Mouse (Mus musculus) CD4-positive, CD25-positive, alpha-beta regulatory T cell, adult 2 months (primary cell): ENCODE measurements around the gene Zpbp2.

Experiments
- DNase-seq: peaks from one replicate; pipeline ENCODE4 v3.0.0-alpha.2; 2012; ENCODE audit warnings: low read depth, low spot score

Zpbp2 gene

DNA sequence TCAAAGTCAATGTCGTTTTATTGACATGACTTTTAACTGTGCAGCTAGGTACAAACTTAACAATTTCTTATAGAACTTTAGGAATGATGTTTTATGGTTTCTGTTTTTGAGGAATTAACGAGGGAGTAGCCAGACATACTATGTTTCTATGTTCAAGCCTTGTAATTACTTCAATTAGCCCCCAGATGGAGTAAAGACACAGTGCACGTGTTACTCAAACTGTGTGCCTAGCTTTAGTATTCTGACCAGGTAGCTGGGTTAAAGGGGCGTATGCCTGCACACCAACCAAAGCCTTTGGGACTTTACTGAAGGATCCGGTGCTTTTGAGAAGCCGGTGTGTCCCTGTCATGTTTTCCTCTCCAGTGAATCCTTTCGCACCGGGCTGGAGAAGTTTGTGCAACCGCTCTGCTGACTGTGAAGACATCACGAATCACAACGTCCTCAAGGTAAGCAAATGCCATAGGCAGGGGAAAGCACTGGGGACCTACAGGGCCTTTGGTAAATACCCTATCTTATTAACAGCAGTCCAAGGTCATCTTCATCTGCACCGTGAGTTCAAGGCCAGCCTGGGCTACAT lies 4.3 kb downstream of the Zpbp2 start:
- peak; percentile 61 for DNase-seq

GRCm38 (mm10) chr11:98560942-98561341 lies 10.0 kb downstream of the Zpbp2 start:
- no peak for DNase-seq

- peak; percentile 53 for DNase-seq
These were observed 12.1 kb downstream of the Zpbp2 start for GRCm38 (mm10) chr11:98563025-98563424.

DNA sequence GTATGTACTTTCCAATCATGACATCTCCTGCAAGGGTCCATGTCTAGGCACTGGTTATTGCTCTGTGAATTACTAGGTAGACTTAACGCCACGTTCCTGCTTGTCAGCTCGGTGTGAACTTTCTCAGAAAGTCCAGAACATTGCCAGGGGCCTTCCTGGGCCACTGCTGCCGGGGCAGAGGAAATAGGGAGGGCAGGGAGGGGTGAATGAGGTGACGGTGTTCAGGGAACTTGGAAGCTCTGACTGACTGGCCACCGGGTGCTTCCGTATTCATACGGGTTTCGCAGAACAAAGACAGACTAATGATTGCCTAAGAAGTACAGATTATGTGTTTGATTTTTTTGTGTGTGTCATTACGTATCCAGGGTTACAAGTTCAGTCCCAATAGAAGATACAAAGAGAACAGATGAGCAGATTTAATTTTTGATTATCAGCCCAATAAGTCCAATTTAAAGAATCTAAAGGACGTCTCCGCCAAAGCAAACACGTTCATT lies 13.1 kb downstream of the Zpbp2 start:
- DNase-seq = no peak

DNA sequence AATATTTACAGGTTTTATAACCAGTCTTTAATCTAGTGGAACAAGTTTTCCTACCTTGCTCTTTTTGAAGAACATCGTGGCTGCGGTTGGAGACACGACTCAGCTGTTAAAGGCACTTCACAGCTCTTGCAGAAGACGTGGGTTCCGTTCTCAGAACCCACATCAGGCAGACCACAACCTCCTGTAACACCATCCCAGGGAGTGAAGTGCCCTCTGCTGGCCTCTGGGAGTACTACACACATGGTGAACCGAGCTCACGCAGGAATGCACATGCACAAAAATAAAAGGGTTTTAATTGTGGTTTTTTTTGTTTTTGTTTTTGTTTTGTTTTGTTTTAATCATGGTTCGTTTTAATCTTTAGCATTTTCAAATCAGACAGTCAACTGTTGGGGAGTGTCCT lies 17.4 kb downstream of the Zpbp2 start:
- peak; percentile 69 for DNase-seq

DNA sequence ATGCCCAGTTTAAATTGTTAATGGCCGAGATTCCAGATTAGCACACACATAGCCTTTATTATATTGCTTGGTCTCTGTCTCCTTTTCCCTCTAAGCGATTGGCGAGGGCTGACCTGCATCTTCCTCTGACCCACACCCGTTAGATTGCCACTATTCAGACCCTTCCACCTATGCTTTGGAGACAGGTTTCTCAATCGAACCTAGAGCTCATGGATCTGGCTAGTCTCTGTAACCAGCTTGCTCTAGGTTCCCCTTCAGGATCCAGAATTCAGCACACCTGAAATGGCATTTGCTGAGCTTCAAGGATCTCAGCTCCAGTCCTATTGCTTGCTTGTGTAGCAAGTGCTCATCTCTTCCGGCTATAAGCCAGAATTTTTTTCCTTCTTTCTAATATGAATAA lies 18.6 kb downstream of the Zpbp2 start:
- no peak for DNase-seq

DNA sequence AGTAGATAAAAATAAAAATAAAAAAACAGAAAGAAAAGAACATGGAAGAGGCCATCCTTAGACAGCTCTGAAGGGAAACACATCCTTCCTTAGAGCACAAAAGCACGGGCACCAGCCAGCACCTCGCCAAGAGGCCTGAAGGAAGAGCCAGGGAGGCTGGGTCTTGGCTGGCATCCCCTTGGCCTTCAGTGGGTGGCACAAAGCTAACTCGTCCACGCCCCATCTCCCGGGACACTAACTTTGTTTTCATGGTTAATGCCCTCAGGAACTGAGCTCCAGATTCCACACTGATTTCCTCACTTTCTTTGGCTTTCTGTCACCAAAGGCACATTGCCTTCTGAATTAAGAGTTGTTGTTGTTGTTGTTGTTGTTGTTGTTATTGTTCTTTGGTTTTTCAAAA lies 26.9 kb downstream of the Zpbp2 start:
- no peak for DNase-seq

- DNase-seq = no peak
These were observed 29.6 kb downstream of the Zpbp2 start for GRCm38 (mm10) chr11:98580301-98581121.

DNA sequence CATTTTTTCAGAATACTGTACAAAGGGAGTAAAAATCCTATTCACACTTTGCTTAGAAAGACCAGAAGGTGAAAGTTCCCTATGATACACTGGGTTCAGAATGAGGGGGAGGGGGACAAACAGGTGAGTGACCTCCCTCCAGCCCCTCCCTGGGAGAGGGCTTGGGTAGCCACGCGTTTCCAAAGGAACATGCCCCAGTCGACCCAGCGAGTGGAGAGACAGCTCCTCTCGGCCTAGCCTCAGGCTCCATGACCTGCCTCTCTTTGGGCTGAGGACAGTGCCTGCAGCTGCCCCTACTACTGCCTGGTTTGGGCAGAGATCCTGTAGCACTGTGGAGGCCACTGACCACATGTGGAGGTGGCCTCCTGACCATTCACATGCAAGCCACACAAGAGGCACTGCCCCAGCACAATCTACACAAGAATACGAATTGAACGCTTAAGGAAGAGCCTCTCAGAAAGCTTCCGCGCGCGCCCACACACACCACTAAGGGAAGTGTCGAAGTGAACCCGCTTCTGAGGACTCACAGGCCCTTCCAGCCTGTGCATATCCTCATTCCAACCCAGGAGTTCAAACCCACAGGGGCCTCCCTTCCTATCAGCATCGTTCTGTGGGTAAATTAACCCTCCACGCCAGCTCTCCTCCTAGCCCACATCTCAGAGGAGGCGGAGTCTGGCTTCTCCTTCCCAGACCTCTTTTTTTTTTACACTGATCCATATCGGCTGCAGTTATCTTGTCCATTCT lies 30.6 kb downstream of the Zpbp2 start:
- no peak for DNase-seq

GRCm38 (mm10) chr11:98582030-98582388 lies 31.1 kb downstream of the Zpbp2 start:
- DNase-seq = no peak

DNA sequence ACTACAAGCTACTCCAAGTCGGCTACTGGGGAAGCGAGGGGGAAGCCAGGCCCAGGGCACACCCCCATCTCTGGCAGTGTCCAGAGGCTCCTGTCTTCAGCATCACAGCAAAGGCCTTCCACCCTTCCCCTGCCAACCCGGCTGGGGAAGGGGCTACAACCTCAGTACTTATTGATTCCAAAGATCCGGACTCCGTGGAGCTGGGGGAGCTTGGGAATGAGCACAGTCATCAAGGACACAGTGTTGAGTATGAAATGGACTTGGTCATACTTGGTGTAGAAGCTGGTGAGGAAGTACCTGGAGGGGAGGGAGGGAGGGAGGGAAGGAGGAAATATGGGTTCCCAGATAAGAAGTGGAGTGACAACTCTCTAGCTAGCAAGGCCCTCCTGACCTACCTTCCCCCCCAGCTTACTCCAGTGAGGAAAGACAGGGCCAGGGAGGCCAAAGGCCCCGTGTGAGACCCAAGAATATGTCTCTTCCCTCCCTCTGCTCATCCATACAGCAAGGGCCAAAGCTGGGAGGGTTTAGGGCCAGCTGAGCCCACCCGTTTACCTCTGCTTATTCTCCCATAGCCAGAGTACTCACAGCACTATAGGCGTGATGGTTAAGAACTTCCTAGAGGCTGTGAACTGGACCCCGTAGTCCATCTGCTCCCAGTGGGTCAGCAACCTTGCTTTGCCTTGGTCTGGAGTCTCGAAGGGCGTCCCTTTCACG lies 31.8 kb downstream of the Zpbp2 start:
- DNase-seq = no peak

- no peak for DNase-seq
These were observed 32.3 kb downstream of the Zpbp2 start for GRCm38 (mm10) chr11:98583265-98583552.

GRCm38 (mm10) chr11:98583571-98583970 lies 32.7 kb downstream of the Zpbp2 start:
- DNase-seq = peak; percentile 45

- no peak for DNase-seq
These were observed 33.2 kb downstream of the Zpbp2 start for GRCm38 (mm10) chr11:98584146-98584545.

- no peak for DNase-seq
These were observed 33.8 kb downstream of the Zpbp2 start for GRCm38 (mm10) chr11:98584629-98585177.

- peak; percentile 14 for DNase-seq
These were observed 35.4 kb downstream of the Zpbp2 start for GRCm38 (mm10) chr11:98586087-98586891.

GRCm38 (mm10) chr11:98586892-98587563 lies 36.1 kb downstream of the Zpbp2 start, which contains the start of gene Ormdl3:
Ormdl3 (minus strand) TSS chr11:98587368.
- DNase-seq = peak; percentile 97

- DNase-seq = peak; percentile 80
These were observed 37.0 kb downstream of the Zpbp2 start for GRCm38 (mm10) chr11:98587684-98588546.

- no peak for DNase-seq
These were observed 38.0 kb downstream of the Zpbp2 start for GRCm38 (mm10) chr11:98588833-98589281.
